Mouse (Mus musculus) testis, postnatal 14 days (tissue): ENCODE data around the gene Dhrs7.

Experiments used
- DNase-seq: peaks from one replicate; pipeline ENCODE4 v3.0.0; 2021; ENCODE audit warnings: low spot score

Dhrs7 gene

GRCm38 (mm10) chr12:72655775-72656174 is 8.9 kb downstream of the Dhrs7 start:
- DNase-seq = no peak

- no peak for DNase-seq
Observed at GRCm38 (mm10) chr12:72654698-72655097, 10.0 kb downstream of the Dhrs7 start.

GRCm38 (mm10) chr12:72649611-72650330 is 14.9 kb downstream of the Dhrs7 start, which contains the start of gene Gm4756:
Gene Gm4756 (minus strand): TSS chr12:72649661.
- DNase-seq = no peak

GRCm38 (mm10) chr12:72648921-72649320 is 15.8 kb downstream of the Dhrs7 start:
- DNase-seq = no peak

- no peak for DNase-seq
Observed at GRCm38 (mm10) chr12:72638025-72638424, 26.7 kb downstream of the Dhrs7 start.

GRCm38 (mm10) chr12:72628751-72629150 is 36.0 kb downstream of the Dhrs7 start:
- no peak for DNase-seq

GRCm38 (mm10) chr12:72622853-72623496 is 41.7 kb downstream of the Dhrs7 start:
- no peak for DNase-seq

GRCm38 (mm10) chr12:72621441-72621840 is 43.3 kb downstream of the Dhrs7 start:
- no peak for DNase-seq

GRCm38 (mm10) chr12:72620856-72621255 is 43.9 kb downstream of the Dhrs7 start:
- no peak for DNase-seq

GRCm38 (mm10) chr12:72612053-72612452 is 52.7 kb downstream of the Dhrs7 start:
- no peak for DNase-seq
